Mouse (Mus musculus): ENCODE measurements around the gene Msantd2. TPM values are rescaled to one million over a fixed set of nuclear protein-coding genes. Genes with fewer than 3 reads are reported as not detected.

The Msantd2 gene
- total RNA-seq (2014; rRNA removed; ENCODE audit: low replicate concordance) (3.8 and 5.3 TPM in 2 replicates), polyA plus RNA-seq (2015; fragmentation: Nextera tagmentation; extraction: Ambion mirVana) (5.8 and 6.4 TPM in 2 replicates)

DNA sequence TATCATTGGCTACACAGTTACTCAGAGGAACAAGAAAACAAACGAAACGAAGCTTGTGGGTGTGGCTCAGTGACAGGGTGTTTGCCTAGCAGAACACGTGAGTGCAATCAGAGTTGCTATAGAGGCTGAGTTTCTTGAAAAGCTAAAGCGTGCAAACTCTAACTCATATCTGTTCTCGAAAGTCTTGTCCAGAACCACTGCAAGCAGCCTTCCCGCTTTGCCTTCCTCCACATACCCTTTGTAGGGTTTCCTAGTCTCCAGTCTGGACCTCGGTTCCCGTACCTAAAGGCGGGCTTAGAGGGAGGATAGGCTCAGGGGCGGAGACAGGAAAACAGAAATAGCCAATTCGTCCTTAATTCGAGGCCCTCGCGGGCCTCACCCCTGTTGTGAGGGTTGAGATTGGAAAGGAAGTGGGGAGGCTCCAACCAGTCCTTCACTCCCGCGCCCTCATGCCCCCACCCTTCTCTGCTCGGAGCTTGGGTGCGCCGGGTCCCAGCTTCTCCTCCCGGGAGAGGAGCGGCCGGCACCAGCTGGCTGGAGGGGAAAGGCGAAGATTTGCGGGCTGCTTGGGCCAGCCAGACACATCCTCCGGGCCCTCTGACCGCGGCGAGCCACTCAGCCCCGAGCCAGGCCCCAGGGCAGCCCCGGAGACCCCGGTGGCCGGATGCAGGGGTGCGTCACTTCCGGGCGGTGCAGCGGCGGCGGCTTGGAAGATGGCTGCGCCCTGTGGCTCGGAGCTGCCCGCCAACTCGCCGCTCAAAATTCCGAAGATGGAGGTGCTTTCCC is at the start of gene Msantd2:
Gene Msantd2 (plus strand): TSS at position 709 of the 786 bp plus-strand sequence.
- ATAC-seq (ENCODE audit: insufficient read depth, low read depth) = peak; percentile 97
- H3K27ac ChIP-seq (ENCODE audit: low read depth) = peak within 1 kb of the TSS; percentile 99
- peak within 1 kb of the TSS; percentile 98 for H3K4me3 ChIP-seq (ENCODE audit: low read depth, low read length)
- peak; percentile 83 for DNase-seq (ENCODE audit: low spot score)
- H3K4me1 ChIP-seq (ENCODE audit: control insufficient read depth, insufficient read depth) = peaks cover 15% of the 10 kb centered on the region
- H3K27me3 ChIP-seq (ENCODE audit: control insufficient read depth, insufficient read depth, low read length) = no peaks in the 10 kb centered on the region
- peak within 1 kb of the TSS; percentile 94 for H3K9ac ChIP-seq (replicated peaks; ENCODE audit: low read depth, low read length)
- TF ChIP-seq EP300 (IDR thresholded peaks at IDR 0.05; ENCODE audit: low read depth) = 0 out of 2 replicates have a peak, but pooled peaks have one; percentile 30
- TF ChIP-seq CTCF (IDR thresholded peaks at IDR 0.05; ENCODE audit: low read depth) = no peak
- no peaks in the 10 kb centered on the region for H3K9me3 ChIP-seq (replicated peaks; ENCODE audit: control insufficient read depth, low read length)
- peak within 1 kb of the TSS; percentile 80 for H3K4me2 ChIP-seq (ENCODE audit: low read depth, low read length)
- no peaks in the 10 kb centered on the region for H3K36me3 ChIP-seq (replicated peaks; ENCODE audit: control insufficient read depth, insufficient read depth, low read length)
- 2% methylated on average over 44 of the region's 44 CpGs for WGBS

DNA sequence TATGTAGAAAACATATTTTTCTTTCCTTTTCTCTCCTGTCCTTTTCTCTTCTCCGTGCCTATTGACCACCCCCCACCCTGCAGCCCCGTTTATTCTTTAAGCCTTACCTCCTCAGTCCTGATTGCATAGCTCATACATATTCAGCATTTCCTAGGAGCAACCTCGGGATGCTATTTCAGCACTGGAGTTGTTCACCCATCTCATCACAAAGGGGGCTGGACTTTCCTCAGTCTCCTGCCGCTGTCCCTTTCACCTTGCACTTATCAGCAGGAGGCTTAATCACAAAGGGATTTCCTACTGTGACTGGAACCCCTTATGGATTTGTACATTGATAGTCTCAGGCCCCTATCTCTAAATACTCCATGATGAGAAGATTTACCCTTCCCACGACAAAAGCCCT is 36.7 kb upstream of the Msantd2 start:
- H3K27me3 ChIP-seq (ENCODE audit: control insufficient read depth, insufficient read depth, low read length) = peaks cover 65% of the 10 kb centered on the region
- H3K9ac ChIP-seq (replicated peaks; ENCODE audit: low read depth, low read length) = no peak overlapping the region
- H3K9me3 ChIP-seq (replicated peaks; ENCODE audit: control insufficient read depth, low read length) = no peaks in the 10 kb centered on the region
- H3K4me3 ChIP-seq (ENCODE audit: low read depth, low read length) = no peak overlapping the region
- DNase-seq (ENCODE audit: low spot score) = no peak
- no peak for ATAC-seq (ENCODE audit: insufficient read depth, low read depth)
- H3K4me1 ChIP-seq (ENCODE audit: control insufficient read depth, insufficient read depth) = no peaks in the 10 kb centered on the region
- no peak overlapping the region for H3K27ac ChIP-seq (ENCODE audit: low read depth)
- H3K36me3 ChIP-seq (replicated peaks; ENCODE audit: control insufficient read depth, insufficient read depth, low read length) = no peaks in the 10 kb centered on the region
- TF ChIP-seq EP300 (IDR thresholded peaks at IDR 0.05; ENCODE audit: low read depth) (no peak), CTCF (IDR thresholded peaks at IDR 0.05; ENCODE audit: low read depth) (no peak)
- H3K4me2 ChIP-seq (ENCODE audit: low read depth, low read length) = no peak overlapping the region
- WGBS = 2% methylated on average over 5 of the region's 5 CpGs

DNA sequence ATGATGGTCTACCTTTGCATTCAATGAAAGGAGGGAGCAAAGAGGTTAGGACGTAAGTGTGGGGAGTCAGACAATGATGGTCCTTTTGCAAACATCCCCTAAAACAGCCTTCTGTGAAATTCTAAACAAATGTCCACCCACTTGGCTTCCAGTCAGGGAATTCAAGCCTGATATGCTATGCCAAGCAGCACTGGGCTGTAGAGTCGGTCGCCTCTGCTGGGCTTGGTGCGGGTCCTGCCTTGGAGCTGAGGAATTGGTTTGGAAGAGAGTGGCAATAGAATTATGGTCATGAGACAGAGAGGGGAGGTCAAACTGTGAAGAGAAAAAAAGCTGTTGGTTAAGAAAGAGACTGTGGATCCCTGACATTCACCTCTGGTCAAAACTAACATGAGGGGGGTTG is 35.8 kb upstream of the Msantd2 start:
- WGBS = 54% methylated on average over 4 of the region's 4 CpGs
- Histone ChIP-seq H3K27ac (ENCODE audit: low read depth) (no peak overlapping the region), H3K36me3 (replicated peaks; ENCODE audit: control insufficient read depth, insufficient read depth, low read length) (no peaks in the 10 kb centered on the region), H3K4me2 (ENCODE audit: low read depth, low read length) (no peak overlapping the region), H3K4me1 (ENCODE audit: control insufficient read depth, insufficient read depth) (no peaks in the 10 kb centered on the region), H3K4me3 (ENCODE audit: low read depth, low read length) (no peak overlapping the region), H3K27me3 (ENCODE audit: control insufficient read depth, insufficient read depth, low read length) (peaks cover 74% of the 10 kb centered on the region), H3K9me3 (replicated peaks; ENCODE audit: control insufficient read depth, low read length) (no peaks in the 10 kb centered on the region), H3K9ac (replicated peaks; ENCODE audit: low read depth, low read length) (no peak overlapping the region)
- DNase-seq (ENCODE audit: low spot score) (no peak), ATAC-seq (ENCODE audit: insufficient read depth, low read depth) (no peak)
- TF ChIP-seq CTCF (IDR thresholded peaks at IDR 0.05; ENCODE audit: low read depth) (no peak), EP300 (IDR thresholded peaks at IDR 0.05; ENCODE audit: low read depth) (no peak)

DNA sequence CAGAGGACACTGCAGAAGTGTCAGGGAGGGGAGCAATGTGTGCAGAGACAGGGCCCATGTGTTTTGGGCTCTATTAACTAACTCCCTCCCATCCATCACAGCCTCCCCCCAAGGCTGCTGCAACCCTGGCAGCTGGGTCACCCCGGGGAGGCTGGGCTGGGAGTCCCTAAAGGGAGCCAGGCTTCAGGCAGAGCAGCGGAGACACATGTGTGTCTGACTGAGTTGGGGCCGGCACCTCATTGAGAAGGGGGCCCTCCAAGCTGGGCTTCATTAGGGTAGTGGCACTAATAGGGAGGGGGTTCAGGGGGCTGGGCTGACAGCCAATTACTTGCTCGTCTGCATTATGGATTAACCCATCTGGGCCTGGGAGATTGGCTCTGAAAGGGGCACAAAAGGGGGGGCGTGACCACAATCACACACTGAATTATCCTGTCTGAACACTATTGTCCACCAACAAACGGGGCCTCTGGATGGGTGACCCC is 35.1 kb upstream of the Msantd2 start:
- no peak overlapping the region for H3K4me3 ChIP-seq (ENCODE audit: low read depth, low read length)
- H3K9ac ChIP-seq (replicated peaks; ENCODE audit: low read depth, low read length) = no peak overlapping the region
- no peaks in the 10 kb centered on the region for H3K9me3 ChIP-seq (replicated peaks; ENCODE audit: control insufficient read depth, low read length)
- no peak for TF ChIP-seq EP300 (IDR thresholded peaks at IDR 0.05; ENCODE audit: low read depth)
- no peak for TF ChIP-seq CTCF (IDR thresholded peaks at IDR 0.05; ENCODE audit: low read depth)
- peaks cover 81% of the 10 kb centered on the region for H3K27me3 ChIP-seq (ENCODE audit: control insufficient read depth, insufficient read depth, low read length)
- H3K4me1 ChIP-seq (ENCODE audit: control insufficient read depth, insufficient read depth) = no peaks in the 10 kb centered on the region
- ATAC-seq (ENCODE audit: insufficient read depth, low read depth) (no peak), DNase-seq (ENCODE audit: low spot score) (no peak)
- H3K4me2 ChIP-seq (ENCODE audit: low read depth, low read length) = no peak overlapping the region
- WGBS = 28% methylated on average over 6 of the region's 6 CpGs
- H3K27ac ChIP-seq (ENCODE audit: low read depth) = no peak overlapping the region
- H3K36me3 ChIP-seq (replicated peaks; ENCODE audit: control insufficient read depth, insufficient read depth, low read length) = no peaks in the 10 kb centered on the region

DNA sequence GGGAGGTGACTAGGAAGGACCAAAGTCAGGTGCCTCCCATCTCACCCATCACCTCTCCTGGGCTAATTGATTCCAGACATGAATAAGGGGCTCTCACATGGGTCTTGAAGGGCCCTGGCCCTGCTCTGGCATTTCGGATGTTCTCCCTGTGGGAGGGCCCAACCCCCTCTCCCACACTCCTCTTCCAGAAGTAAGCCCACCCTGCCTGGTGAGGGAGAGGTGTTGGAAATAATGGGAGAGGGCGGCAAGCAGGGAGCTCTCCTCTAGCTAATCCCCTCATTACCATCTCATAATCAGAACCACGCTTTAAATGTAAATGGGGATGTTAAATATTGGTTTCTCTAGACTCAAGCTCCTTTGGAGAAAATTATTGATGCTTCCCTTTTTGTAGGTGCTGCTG is 34.1 kb upstream of the Msantd2 start:
- 42% methylated on average over 3 of the region's 3 CpGs for WGBS
- Histone ChIP-seq H3K4me3 (ENCODE audit: low read depth, low read length) (no peak overlapping the region), H3K36me3 (replicated peaks; ENCODE audit: control insufficient read depth, insufficient read depth, low read length) (no peaks in the 10 kb centered on the region), H3K27me3 (ENCODE audit: control insufficient read depth, insufficient read depth, low read length) (peaks cover 89% of the 10 kb centered on the region), H3K27ac (ENCODE audit: low read depth) (no peak overlapping the region), H3K9ac (replicated peaks; ENCODE audit: low read depth, low read length) (no peak overlapping the region), H3K4me2 (ENCODE audit: low read depth, low read length) (no peak overlapping the region), H3K4me1 (ENCODE audit: control insufficient read depth, insufficient read depth) (0 out of 2 replicates have a peak, but pooled peaks cover 3% of the 10 kb centered on the region), H3K9me3 (replicated peaks; ENCODE audit: control insufficient read depth, low read length) (no peaks in the 10 kb centered on the region)
- TF ChIP-seq EP300 (IDR thresholded peaks at IDR 0.05; ENCODE audit: low read depth) (no peak), CTCF (IDR thresholded peaks at IDR 0.05; ENCODE audit: low read depth) (no peak)
- ATAC-seq (ENCODE audit: insufficient read depth, low read depth) (no peak), DNase-seq (ENCODE audit: low spot score) (no peak)
